Mouse (Mus musculus) brain, embryonic 14.5 days (tissue): ENCODE measurements around the gene Tmem102.

Experiments used
- CTCF ChIP-seq: fragments of 200-500 bp; IDR thresholded peaks from 2 replicates; pipeline ENCODE4 v1.5.1; 2012; ENCODE audit warnings: inconsistent platforms, mild to moderate bottlenecking, moderate library complexity, borderline replicate concordance; ENCODE audit not compliant: insufficient read depth, insufficient read length; ENCODE audit errors: extremely low read depth
- POLR2A ChIP-seq: fragments of 200-500 bp; IDR thresholded peaks from 2 replicates; pipeline ENCODE4 v1.6.1; 2012; ENCODE audit warnings: mild to moderate bottlenecking, inconsistent platforms, borderline replicate concordance; ENCODE audit not compliant: poor library complexity, insufficient read depth, insufficient read length, severe bottlenecking; ENCODE audit errors: extremely low read depth

- TF ChIP-seq CTCF (no peak), POLR2A (no peak)
Measured at GRCm38 (mm10) chr11:69793429-69793828, 12.0 kb downstream of the Tmem102 start.
